Mouse (Mus musculus): ENCODE measurements around the gene Sult5a1.

DNA sequence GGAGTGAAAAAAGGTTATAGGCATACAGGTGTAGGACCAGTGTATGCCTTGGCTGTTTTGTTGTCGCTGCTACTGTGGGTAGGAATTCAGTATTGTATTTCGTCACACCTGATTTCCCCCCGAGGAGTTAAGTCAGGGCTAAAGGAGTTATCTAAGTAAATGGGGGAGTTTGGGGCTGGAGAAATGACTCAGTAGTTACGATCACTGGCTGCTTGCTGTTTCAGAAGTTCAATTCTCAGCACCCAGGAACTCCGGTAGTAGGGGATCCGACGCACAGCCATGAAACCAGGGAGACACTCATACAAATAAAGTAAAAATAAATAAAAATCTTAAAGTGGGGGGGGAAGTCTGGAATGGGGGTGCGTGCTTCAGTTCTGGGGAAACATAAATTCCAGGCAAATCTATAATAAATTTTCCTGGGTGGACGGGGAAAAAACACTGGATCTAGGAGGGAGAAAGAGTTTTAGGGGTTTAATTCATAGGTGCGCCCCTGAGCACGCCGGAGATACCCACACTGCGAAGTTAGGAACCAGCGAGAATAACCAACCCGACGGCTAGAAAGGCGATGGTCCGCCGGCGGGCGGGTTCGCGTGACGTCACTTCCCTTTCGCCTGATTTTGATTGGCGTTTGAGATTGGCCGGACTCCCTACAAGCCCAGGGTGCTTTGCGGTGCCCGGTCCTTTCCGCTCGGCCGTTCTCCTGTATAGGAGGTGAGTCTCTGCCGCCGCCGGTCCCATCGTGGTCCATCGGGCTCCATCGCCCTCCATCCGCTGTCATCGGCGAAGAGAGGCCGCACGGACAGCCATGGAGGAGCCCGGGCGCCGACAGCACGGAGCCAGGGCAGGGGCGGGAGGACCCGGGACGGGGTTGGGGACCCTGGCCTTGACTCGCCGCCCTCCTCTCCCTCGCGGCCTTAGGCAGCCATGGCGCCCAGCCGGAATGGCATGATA lies 56.1 kb downstream of the Sult5a1 start, which contains the start of gene Rpl13:
- TF ChIP-seq CTCF (IDR thresholded peaks at IDR 0.05; ENCODE audit: borderline replicate concordance, extremely low read depth, insufficient read depth, insufficient read length): no peak
- peak; percentile 84; the same call in 1 of the 2 replicates for TF ChIP-seq POLR2A (IDR thresholded peaks at IDR 0.05; ENCODE audit: borderline replicate concordance, extremely low read depth, insufficient read depth, insufficient read length, poor library complexity, severe bottlenecking)

Data from brain, embryonic 14.5 days (tissue).